In the genomic region with DNA sequence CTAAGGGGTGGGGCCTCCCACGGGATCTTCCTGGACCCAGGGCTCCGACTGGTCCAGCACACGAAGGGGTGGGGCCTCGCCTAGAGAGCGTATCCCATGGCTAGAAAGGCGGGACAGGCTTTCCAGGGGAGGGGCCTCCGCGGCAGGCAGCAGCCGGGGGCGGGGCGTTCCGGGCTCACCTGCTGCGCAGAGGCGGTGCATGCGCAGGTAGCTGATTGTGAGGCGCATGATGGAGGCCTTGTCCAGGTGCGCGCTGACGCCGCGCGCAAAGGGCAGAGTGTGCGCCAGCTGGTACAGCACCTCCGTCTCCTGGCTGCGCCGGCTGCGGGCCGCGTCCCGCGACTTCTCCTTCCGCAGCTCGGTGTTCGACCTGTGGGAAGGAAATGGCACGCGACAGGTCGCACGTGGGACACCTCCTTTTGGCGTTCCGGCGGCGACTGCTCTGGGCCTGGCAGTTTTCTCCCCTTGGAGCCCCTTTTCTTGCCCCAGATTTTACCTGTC, we compare ENCODE assay signal across 8 mouse cellular contexts. TPM values are rescaled to one million over a fixed set of nuclear protein-coding genes. Genes with fewer than 3 reads are reported as not detected.
DNase-seq lines count a peak whose midpoint lies in the region; ATAC-seq and TF ChIP-seq lines count a peak whose summit lies in the region.

No protein-coding gene starts in this region.

- DNase-seq in adrenal gland, postnatal 10 days = peak; percentile 83
- peak; percentile 86 for DNase-seq in embryo, embryonic 10.5 days (ENCODE audit: low spot score)
- peak; percentile 61 for DNase-seq in gastrocnemius, postnatal 10 days
- DNase-seq in hindbrain, postnatal 0 days (ENCODE audit: low spot score) = peak; percentile 91
- DNase-seq in left cerebral cortex, adult 9 months (ENCODE audit: low spot score in 2 of 2) = peak; percentile 81 to 91
- peak; percentile 68 for DNase-seq in skeletal muscle tissue, adult 2 months (ENCODE audit: low read depth, low spot score)
- DNase-seq in yolk sac, embryonic 10.5 days (ENCODE audit: low spot score) = peak; percentile 92

- H3K4me2 ChIP-seq in hindbrain, postnatal 0 days (ENCODE audit: low read depth, low read length) = peak overlapping the region; percentile 68

- H3K4me3 ChIP-seq in hindbrain, postnatal 0 days (ENCODE audit: low read length) = peak overlapping the region; percentile 40
- H3K4me3 ChIP-seq in megakaryocyte, embryonic 14.5 days (replicated peaks) = peak overlapping the region; percentile 93

- H3K27me3 ChIP-seq in hindbrain, postnatal 0 days (ENCODE audit: insufficient read depth, low read length) = no peaks in the 10 kb centered on the region
- no peaks in the 10 kb centered on the region for H3K27me3 ChIP-seq in megakaryocyte, embryonic 14.5 days (replicated peaks)

- peak; percentile 84 for ATAC-seq in hindbrain, postnatal 0 days

- H3K9me3 ChIP-seq in hindbrain, postnatal 0 days (ENCODE audit: low read length) = no peaks in the 10 kb centered on the region
- peaks cover 6% of the 10 kb centered on the region; the same call in 1 of the 2 replicates for H3K9me3 ChIP-seq in megakaryocyte, embryonic 14.5 days

- H3K4me1 ChIP-seq in hindbrain, postnatal 0 days (ENCODE audit: insufficient read depth, low read length) = peaks cover 16% of the 10 kb centered on the region
- H3K4me1 ChIP-seq in megakaryocyte, embryonic 14.5 days = peaks cover 62% of the 10 kb centered on the region

- H3K27ac ChIP-seq in hindbrain, postnatal 0 days = peak overlapping the region; percentile 82

- H3K36me3 ChIP-seq in hindbrain, postnatal 0 days (ENCODE audit: insufficient read depth, low read length) = no peaks in the 10 kb centered on the region
- H3K36me3 ChIP-seq in megakaryocyte, embryonic 14.5 days (replicated peaks; ENCODE audit: low read length) = peaks cover 24% of the 10 kb centered on the region

- peak overlapping the region; percentile 56 for H3K9ac ChIP-seq in hindbrain, postnatal 0 days (replicated peaks; ENCODE audit: low read length)

- WGBS in hindbrain, postnatal 0 days = 0% methylated on average over 42 of the region's 42 CpGs

- TF ChIP-seq CTCF in hindbrain, postnatal 0 days (IDR thresholded peaks at IDR 0.05; ENCODE audit: low read depth) = no peak

RNA-seq across cellular contexts. Expression of a gene that starts 6.1 kb away (rescaled TPM):
- 1 to 10 TPM; 4.9 to 6.7 TPM for total RNA-seq in adrenal gland, postnatal 10 days (2021)
- total RNA-seq in gastrocnemius, postnatal 10 days (2021) = 1 to 10 TPM; 1.9 to 3.1 TPM
- 5.7 and 22.1 TPM in 2 replicates for total RNA-seq in hindbrain, postnatal 0 days (2014; rRNA removed)
- 2.5 and 3.4 TPM in 2 replicates for polyA plus RNA-seq in hindbrain, postnatal 0 days (2015; fragmentation: Nextera tagmentation; extraction: Ambion mirVana)
- polyA plus RNA-seq in megakaryocyte, embryonic 14.5 days (2012; ENCODE audit: insufficient read depth, low replicate concordance) = 3.3 and 5.6 TPM in 2 replicates

RNA-seq across cellular contexts. Expression of a gene that starts 17.7 kb away (rescaled TPM):
- total RNA-seq in adrenal gland, postnatal 10 days (2021) = under 1 TPM; 0.30 to 0.42 TPM
- under 1 TPM; 0.05 to 0.14 TPM for total RNA-seq in gastrocnemius, postnatal 10 days (2021)
- 3.4 and 4.4 TPM in 2 replicates for total RNA-seq in hindbrain, postnatal 0 days (2014; rRNA removed)
- 5.8 and 6.6 TPM in 2 replicates for polyA plus RNA-seq in hindbrain, postnatal 0 days (2015; fragmentation: Nextera tagmentation; extraction: Ambion mirVana)
- not detected in 2 replicates for polyA plus RNA-seq in megakaryocyte, embryonic 14.5 days (2012; ENCODE audit: insufficient read depth, low replicate concordance)

RNA-seq across cellular contexts. Expression of a gene that starts 28.4 kb away (rescaled TPM):
- total RNA-seq in adrenal gland, postnatal 10 days (2021) = 10 to 100 TPM; 81.5 to 90.1 TPM
- 10 to 100 TPM; 54.1 to 69.8 TPM for total RNA-seq in gastrocnemius, postnatal 10 days (2021)
- total RNA-seq in hindbrain, postnatal 0 days (2014; rRNA removed) = 68.9 and 86.0 TPM in 2 replicates
- 140 and 143 TPM in 2 replicates for polyA plus RNA-seq in hindbrain, postnatal 0 days (2015; fragmentation: Nextera tagmentation; extraction: Ambion mirVana)
- polyA plus RNA-seq in megakaryocyte, embryonic 14.5 days (2012; ENCODE audit: insufficient read depth, low replicate concordance) = 55.6 and 70.0 TPM in 2 replicates

Comparison
In these comparisons a context has a peak if more than half of its experiments do, and no peak if none do; other contexts are left out.
1. Peak in every context shown above with its lines: DNase-seq, ATAC-seq, H3K4me3 ChIP-seq and H3K27ac ChIP-seq.